Mouse (Mus musculus) cerebellum, adult 18-20 months (tissue): ENCODE measurements around the gene Atp5d.

Experiments
- DNase-seq, 2 experiments: peaks; one replicate each; pipeline ENCODE4 v3.0.0; 2021

The Atp5d gene

DNA sequence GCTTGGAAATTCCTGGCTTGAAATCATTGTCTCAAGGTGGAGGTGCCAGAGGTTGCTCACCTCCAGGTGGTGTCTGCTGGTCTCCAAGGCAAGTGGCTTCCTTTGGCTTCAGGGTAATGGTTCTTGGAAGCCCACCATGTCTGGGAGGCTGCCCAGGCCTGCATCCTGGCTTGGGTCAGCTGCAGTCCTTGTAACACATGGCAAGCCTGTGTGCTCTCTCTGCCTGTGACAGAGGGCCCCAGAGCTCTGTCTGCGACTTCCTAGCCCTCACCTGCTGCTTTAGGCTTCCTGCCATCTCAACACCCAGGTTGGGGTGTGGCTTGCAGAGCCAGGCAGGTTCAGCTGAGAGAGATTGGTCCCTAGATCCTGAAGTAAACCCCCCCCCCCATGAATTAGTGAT is 20.7 kb upstream of the Atp5d start:
- peak; percentile 53 to 55 for DNase-seq

- peak; percentile 57 to 58 for DNase-seq
Measured at GRCm38 (mm10) chr10:80118552-80118951, 19.9 kb upstream of the Atp5d start.

DNA sequence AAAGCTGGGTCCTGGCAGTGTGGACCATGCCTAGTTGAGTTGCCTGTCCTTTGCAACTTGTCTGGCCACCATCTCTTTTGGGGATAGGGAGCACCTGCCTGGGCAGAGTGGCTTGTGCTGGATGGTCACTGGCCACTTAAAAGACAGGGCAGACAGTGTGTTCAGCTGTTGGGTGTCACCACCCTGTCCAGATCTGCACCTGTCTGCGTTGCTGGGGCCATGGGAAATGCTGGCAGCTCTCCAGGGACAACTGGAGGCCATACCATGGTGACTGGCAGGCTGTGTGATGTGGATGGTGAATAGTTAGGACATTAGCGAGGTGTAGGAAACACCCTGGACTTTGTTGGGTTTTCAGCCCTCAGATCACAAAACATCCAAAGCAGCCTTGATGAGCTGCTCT is 18.3 kb upstream of the Atp5d start:
- DNase-seq: no peak

GRCm38 (mm10) chr10:80121639-80122038 is 16.8 kb upstream of the Atp5d start:
- DNase-seq: no peak

- no peak for DNase-seq
Measured at GRCm38 (mm10) chr10:80123932-80124562, 14.4 kb upstream of the Atp5d start.

DNA sequence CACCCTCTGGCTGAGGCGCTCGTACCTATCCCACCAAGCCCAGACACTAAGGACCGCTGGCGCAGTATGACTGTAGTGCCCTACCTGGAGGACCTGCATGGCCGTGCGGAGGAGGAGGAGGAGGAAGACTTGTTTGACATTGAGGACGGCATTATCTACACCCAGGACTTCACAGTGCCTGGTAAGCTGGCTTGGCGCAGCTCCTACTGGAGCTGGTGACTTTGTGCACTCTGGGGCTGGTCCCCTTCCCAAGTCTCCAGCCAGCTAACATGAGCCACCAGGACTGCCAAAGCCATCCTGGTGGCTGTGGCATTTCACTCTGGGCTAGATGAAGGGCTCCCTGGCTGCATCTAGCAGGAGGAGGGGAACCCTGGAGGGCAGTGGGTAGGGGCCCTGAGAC is 10.5 kb upstream of the Atp5d start:
- DNase-seq: peak in 1 of 2 experiments; percentile 14

DNA sequence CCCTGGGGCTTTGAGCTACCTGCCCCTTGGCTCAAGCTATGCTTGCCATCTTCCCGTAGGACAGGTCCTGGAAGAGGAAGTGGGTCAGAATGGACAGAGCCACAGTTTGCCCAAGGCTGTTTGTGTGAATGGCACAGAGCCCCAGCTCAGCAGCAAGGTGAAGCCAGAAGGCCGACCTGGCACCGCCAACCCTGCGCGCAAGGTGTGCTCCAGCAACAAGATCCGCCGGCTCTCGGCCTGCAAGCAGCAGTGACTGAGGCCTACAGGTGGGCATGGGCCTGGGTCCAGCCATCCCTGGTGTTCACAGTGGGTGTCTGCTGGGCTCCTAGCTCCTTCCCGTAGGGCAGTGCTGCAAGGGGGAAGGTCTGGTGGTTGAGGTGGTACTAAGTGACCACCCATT is 8.6 kb upstream of the Atp5d start:
- DNase-seq: peak; percentile 82 to 84

DNA sequence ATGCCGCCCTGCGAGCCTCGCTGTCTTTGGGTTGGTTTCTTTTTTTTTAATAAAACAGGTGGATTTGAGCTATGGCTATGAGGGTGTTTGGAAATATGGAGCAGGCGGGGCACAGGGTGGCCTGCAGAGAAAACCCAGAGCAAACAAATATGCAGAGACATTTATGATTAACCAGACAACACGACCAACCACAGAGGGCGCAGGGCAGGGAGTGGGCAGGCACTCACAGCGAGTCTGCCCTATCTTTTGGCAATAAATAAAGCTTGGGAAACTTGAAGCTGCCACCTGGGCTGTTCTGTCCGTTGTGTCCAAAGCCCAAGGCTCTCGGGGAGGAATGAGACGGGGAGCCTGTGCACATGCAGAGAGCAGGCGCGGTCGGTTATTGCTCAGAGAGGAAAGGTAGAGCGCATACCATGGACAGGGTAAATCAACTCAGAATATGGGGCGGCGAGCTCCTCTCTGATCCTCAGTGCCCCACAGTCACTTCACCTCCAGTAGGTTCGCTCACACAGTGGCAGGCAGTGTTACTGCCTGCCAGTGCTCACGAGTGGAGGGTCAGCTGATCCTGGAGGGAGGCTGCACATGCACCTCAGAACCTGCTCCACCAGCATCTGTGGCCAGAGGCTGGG is 7.9 kb upstream of the Atp5d start:
- peak in 1 of 2 experiments; percentile 28 for DNase-seq

- DNase-seq: peak in 1 of 2 experiments; percentile 35
Measured at GRCm38 (mm10) chr10:80131316-80131951, 7.0 kb upstream of the Atp5d start.

DNA sequence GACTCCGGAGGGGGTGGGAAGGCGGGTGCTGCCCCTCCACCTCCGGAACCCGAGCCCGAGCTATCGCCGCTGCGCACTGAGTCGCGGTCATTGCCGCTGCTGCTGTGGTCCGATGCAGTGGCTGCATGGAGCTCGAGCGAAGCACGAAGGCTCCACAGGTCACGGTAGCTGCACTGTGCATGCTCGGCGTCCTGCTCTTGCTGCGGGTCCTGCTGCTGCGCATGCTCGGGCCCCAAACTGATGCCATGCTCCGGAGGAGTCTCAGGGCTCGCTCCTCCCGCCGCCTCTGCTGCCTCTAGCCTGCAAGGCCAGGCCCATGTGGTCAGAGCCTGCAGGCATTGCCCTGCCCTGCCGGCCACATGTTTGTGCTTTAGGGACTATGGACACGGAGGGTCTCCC is 6.5 kb upstream of the Atp5d start:
- peak; percentile 14 to 35 for DNase-seq

DNA sequence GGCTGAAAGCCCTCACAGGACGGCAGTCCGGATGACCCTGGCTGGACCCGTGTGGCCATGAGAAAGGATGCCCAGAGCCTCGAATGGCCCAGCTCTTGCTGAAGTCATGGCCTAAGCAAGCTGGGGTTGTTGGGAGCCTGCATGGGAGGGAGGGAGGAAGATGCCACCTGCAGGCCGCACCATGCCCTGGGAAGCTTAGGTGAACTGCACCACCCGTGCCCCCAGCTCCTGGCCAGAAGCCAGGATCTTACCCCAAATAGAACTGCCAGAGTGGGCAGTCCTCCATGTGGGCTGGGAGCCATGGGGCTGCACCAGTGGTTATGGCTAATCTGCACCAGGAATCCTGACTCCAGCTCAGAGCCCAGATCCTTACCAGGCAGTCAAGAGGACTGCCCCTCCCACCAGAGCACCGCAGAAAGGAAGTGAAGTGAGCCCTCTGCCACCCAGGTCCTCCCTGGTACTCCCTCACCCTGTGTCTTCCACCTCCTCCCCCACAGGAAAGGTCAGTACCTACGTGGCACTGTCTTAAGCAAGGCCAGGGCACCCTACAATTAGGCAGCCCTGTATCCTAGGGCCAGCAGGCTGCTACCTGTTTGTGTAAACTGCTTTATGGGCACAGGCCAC is 5.1 kb upstream of the Atp5d start:
- peak in 1 of 2 experiments; percentile 53 for DNase-seq

GRCm38 (mm10) chr10:80134421-80134820 is 4.0 kb upstream of the Atp5d start:
- no peak for DNase-seq

GRCm38 (mm10) chr10:80135161-80135560 is 3.3 kb upstream of the Atp5d start:
- no peak for DNase-seq

- no peak for DNase-seq
Measured at GRCm38 (mm10) chr10:80135641-80136040, 2.8 kb upstream of the Atp5d start.

GRCm38 (mm10) chr10:80136179-80136951 is 2.1 kb upstream of the Atp5d start:
- DNase-seq: no peak

DNA sequence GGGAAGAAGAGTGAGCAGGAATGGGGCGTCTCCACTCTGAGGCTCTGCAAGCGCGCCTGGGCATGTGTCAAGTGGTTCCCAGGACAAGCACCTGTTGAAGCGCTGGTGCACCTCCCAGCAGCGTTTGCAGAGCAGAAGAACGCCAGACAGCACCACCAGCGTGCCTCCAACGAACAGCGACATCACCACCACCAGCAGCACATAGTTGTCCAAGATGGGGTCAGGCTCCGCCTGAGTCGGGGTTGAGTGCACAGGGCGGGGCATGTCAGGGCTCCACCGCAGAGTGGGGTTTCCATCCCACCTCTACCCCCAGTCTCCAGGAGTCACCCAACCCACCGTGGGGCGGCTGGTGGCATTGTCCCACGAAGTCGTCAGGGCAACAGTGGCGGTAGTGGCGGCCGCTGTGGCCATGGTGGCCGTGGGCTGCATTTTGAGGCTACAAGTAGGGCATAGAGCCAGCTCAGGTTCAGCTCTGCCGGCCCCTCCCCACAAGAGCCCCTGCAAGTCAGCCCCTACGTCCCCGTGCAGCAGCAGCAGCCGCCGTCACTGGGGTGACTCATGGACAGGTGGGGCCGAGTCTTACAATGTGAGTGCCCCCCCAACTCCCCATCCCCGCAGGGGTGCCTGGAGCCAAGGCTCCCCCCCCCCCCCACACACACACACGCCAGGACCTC is 1.3 kb upstream of the Atp5d start:
- DNase-seq: peak in 1 of 2 experiments; percentile 57

DNA sequence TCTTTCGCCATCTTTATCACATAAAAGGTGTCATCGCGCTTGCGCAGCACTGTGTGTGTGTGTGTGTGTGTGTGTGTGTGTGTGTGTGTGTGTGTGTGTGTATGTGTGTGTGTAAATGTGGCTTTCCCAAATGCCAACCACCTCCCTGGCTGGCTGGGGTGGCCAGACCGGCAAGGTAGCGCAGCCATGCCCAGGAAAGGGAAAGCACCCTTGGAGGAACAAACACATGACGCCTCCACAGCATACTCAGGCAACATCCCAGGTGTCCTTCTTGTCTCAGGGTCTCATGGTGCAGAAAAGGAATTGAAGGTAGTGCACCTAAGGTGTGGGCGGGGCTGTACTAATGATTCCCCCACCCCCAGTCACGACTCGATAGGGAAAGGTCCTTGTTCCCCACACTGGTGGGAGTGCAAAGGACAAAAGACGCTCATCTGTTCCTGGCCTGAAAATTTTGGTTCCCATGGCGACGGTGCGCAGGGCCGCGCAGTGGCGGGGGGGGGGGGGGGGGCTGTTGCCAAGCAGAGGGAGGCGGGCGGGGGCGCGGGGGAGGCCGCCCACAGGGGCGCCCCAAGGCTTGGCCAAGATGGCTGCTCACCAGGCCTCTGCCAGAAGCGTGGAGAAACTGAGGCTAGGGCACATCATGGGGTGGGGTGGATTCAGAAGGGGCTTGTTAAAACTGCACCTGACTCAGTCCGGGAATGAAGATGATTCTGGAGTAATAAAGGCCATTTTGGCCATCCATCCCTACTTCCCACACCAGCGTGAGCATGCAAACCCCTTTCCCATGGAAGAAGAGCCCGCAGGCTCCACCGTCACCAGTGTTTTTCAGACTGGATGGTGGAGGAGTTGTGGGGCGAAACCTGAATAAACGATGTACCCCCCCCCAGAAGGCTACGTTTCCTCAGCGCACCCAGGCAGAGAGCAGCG is 543 bp upstream of the Atp5d start:
- peak in 1 of 2 experiments; percentile 61 for DNase-seq

GRCm38 (mm10) chr10:80139439-80139775 is 975 bp downstream of the Atp5d start:
- DNase-seq: no peak

- no peak for DNase-seq
Measured at GRCm38 (mm10) chr10:80139975-80140665, 1.7 kb downstream of the Atp5d start.

- no peak for DNase-seq
Measured at GRCm38 (mm10) chr10:80140666-80141035, 2.2 kb downstream of the Atp5d start, which contains the start of gene Cbarp. Gene Cbarp, minus strand, starts transcription at chr10:80140835.

- peak; percentile 98 to 99 for DNase-seq
Measured at GRCm38 (mm10) chr10:80141243-80141642, 2.8 kb downstream of the Atp5d start.
